Mouse (Mus musculus) myocyte (in vitro differentiated cells): Measurements from ENCODE around the gene Fam172a. TPM values are rescaled to one million over a fixed set of nuclear protein-coding genes. Genes with fewer than 3 reads are reported as not detected.

Source experiments
- H3K27me3 ChIP-seq: one replicate; pipeline ENCODE4 v1.6.1; 2011; ENCODE audit not compliant: control insufficient read depth, insufficient read depth, insufficient read length
- H3K36me3 ChIP-seq: one replicate; pipeline ENCODE4 v1.6.1; 2011; ENCODE audit not compliant: control insufficient read depth, insufficient read depth
- H3K4me2 ChIP-seq: one replicate; pipeline ENCODE4 v1.6.1; 2011; ENCODE audit warnings: low read depth, control low read depth
- H3K4me3 ChIP-seq: one replicate; pipeline ENCODE4 v1.5.1; 2011; ENCODE audit warnings: mild to moderate bottlenecking, control low read depth, moderate library complexity
- H3K79me2 ChIP-seq: one replicate; pipeline ENCODE4 v1.6.1; 2011; ENCODE audit not compliant: control insufficient read depth, insufficient read depth
- H3ac ChIP-seq: one replicate; pipeline ENCODE4 v1.6.1; 2011; ENCODE audit not compliant: control insufficient read depth, insufficient read length
- CEBPB ChIP-seq: IDR thresholded peaks from 2 replicates; pipeline ENCODE4 v1.6.1; 2011; ENCODE audit warnings: mild to moderate bottlenecking, moderate library complexity; ENCODE audit not compliant: poor library complexity, insufficient read depth, severe bottlenecking
- E2F4 ChIP-seq: IDR thresholded peaks from one replicate; pipeline ENCODE4 v1.6.1; 2011; ENCODE audit warnings: mild to moderate bottlenecking, control low read depth, moderate library complexity; ENCODE audit not compliant: insufficient read depth
- MAX ChIP-seq: IDR thresholded peaks from one replicate; pipeline ENCODE4 v1.6.1; 2011; ENCODE audit warnings: low read depth, mild to moderate bottlenecking, control low read depth
- MYOD1 ChIP-seq, 3 experiments: IDR thresholded peaks; one replicate each; pipeline ENCODE4 v1.6.1; 2011; ENCODE audit warnings: control low read depth in 2 of 3, low read depth in 2 of 3, mild to moderate bottlenecking in 2 of 3, moderate library complexity in 1 of 3; ENCODE audit not compliant: insufficient read length in 2 of 3, control insufficient read depth in 1 of 3
- MYOG ChIP-seq, 3 experiments: IDR thresholded peaks; one replicate each; pipeline ENCODE4 v1.6.1; 2011; ENCODE audit warnings: control low read depth in 2 of 3, low read depth in 2 of 3, mild to moderate bottlenecking in 2 of 3; ENCODE audit not compliant: insufficient read length in 2 of 3, control insufficient read depth in 1 of 3, insufficient read depth in 1 of 3
- POLR2A ChIP-seq: IDR thresholded peaks from one replicate; pipeline ENCODE4 v1.6.1; 2011; ENCODE audit warnings: low read depth, mild to moderate bottlenecking, control low read depth, moderate library complexity; ENCODE audit not compliant: insufficient read length
- POLR2AphosphoS2 ChIP-seq: IDR thresholded peaks from one replicate; pipeline ENCODE4 v1.6.1; 2011; ENCODE audit warnings: low read depth, control low read depth; ENCODE audit not compliant: insufficient read length
- REST ChIP-seq: IDR thresholded peaks from one replicate; pipeline ENCODE4 v1.6.1; 2011; ENCODE audit warnings: mild to moderate bottlenecking, control low read depth, moderate library complexity; ENCODE audit not compliant: insufficient read depth, insufficient read length
- SRF ChIP-seq: IDR thresholded peaks from one replicate; pipeline ENCODE4 v1.6.1; 2011; ENCODE audit warnings: low read depth; ENCODE audit not compliant: control insufficient read depth, insufficient read length
- TCF12 ChIP-seq: IDR thresholded peaks from one replicate; pipeline ENCODE4 v1.6.1; 2011; ENCODE audit warnings: mild to moderate bottlenecking, control low read depth; ENCODE audit not compliant: poor library complexity, insufficient read depth, severe bottlenecking
- TCF3 ChIP-seq: IDR thresholded peaks from one replicate; pipeline ENCODE4 v1.6.1; 2011; ENCODE audit warnings: low read depth, control low read depth; ENCODE audit not compliant: insufficient read length
- USF1 ChIP-seq: IDR thresholded peaks from one replicate; pipeline ENCODE4 v1.6.1; 2011; ENCODE audit warnings: low read depth, mild to moderate bottlenecking, control low read depth, moderate library complexity
- polyA plus RNA-seq: library from polyadenylated mRNA; unstranded; fragments of >200 nt; fragmentation: generic; extraction: Trizol; gene quantifications from one replicate; pipeline ENCODE4 v1.2.1, GENCODE M21; 2012; ENCODE audit warnings: missing spikeins

Gene Fam172a
- polyA plus RNA-seq, 1 experiment = 6.5 TPM

DNA sequence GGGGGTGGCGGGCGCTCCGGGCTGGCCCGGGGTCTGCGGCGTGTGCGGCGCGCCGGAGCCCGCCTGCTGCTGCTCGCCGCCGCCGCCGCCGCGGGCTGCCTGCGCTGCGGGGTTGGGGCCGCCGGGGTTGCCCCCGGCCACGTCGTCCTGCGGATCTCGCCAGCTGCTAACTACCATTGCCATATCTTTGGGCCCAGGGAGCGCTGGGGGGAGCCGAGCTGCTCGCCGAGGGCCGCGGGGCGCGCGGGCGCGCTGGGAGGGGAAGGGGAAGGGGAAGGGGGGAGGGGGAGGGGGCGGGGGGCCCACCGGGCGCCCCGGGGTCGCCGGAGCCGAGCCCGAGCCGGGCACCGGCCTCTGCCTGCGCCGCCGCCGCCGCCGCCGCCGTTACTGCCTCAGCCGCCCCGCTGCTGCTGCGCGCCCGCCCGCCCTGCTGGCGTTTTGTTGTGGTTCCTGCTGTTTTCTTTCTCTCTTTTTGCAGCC, 496.6 kb downstream of the Fam172a start:
- no peaks in the 10 kb centered on the region for H3K27me3 ChIP-seq
- TF ChIP-seq TCF3 = no peak
- TF ChIP-seq REST = no peak
- TF ChIP-seq POLR2AphosphoS2 = no peak
- TF ChIP-seq E2F4 = no peak
- TF ChIP-seq SRF = no peak
- no peak for TF ChIP-seq USF1
- no peak for TF ChIP-seq CEBPB
- TF ChIP-seq MAX = no peak
- no peak for TF ChIP-seq MYOG (IDR thresholded peaks at IDR 0.05; ENCODE audit: control insufficient read depth in 1 of 3, insufficient read depth in 1 of 3, insufficient read length in 2 of 3, low read depth in 2 of 3)
- no peak for TF ChIP-seq MYOD1 (IDR thresholded peaks at IDR 0.05; ENCODE audit: control insufficient read depth in 1 of 3, insufficient read length in 2 of 3, low read depth in 2 of 3)
- no peak for TF ChIP-seq POLR2A
- TF ChIP-seq TCF12 = no peak
- peak overlapping the region; percentile 98 for H3ac ChIP-seq

DNA sequence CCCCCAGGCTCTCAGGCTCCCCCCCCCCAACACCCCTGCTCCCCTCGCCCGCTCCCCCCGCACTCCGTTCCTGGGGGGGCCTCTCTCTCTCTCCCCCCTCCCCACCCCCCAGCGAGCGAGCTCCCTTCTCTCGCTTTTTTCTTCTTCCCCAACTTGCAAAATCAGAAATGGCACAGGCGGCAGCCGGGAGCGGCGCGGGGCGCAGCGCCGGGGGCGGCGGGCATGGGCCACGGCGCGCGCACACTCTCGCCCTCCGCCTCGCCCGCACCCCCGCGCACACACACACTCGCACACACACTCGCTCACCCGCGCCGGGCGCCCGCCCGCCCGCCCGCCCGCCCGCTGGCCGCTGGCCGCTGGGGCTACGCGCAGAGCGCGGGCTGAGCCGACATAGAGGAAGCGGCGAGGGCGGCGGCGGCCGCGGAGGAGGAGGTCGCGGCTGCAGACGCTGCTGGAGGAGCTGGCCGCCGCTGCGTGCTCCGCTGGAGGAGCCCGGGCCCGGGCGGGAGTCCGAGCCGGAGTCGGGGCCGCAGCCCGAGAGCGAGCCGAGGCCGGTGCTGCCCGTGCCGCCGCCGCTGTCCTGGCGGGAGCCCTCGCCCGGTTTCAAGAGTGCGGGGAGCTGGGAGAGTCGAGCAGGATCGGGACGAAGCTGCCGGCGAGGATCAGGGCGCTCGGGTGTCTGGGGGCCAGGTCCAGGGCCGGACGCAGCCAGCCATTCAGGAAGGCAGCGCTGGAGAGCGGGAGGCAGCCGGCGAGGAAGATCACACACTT, 497.2 kb downstream of the Fam172a start:
- TF ChIP-seq MAX = no peak
- no peak for TF ChIP-seq CEBPB
- peak in 1 of 3 experiments; percentile 21 for TF ChIP-seq MYOG (IDR thresholded peaks at IDR 0.05; ENCODE audit: control insufficient read depth in 1 of 3, insufficient read depth in 1 of 3, insufficient read length in 2 of 3, low read depth in 2 of 3)
- TF ChIP-seq TCF12 = no peak
- no peak for TF ChIP-seq TCF3
- TF ChIP-seq E2F4 = no peak
- TF ChIP-seq REST = no peak
- TF ChIP-seq MYOD1 (IDR thresholded peaks at IDR 0.05; ENCODE audit: control insufficient read depth in 1 of 3, insufficient read length in 2 of 3, low read depth in 2 of 3) = no peak
- TF ChIP-seq POLR2A = peak; percentile 39
- Histone ChIP-seq H3K27me3 (no peaks in the 10 kb centered on the region), H3K4me2 (peak overlapping the region; percentile 100), H3K79me2 (peaks cover 15% of the 10 kb centered on the region), H3K4me3 (peak overlapping the region; percentile 78), H3ac (peak overlapping the region; percentile 98), H3K36me3 (no peaks in the 10 kb centered on the region)

More for the DNA sequence above, 496.6 kb downstream of the Fam172a start:
- Histone ChIP-seq H3K4me3 (peak overlapping the region; percentile 78), H3K36me3 (no peaks in the 10 kb centered on the region), H3K79me2 (peaks cover 15% of the 10 kb centered on the region), H3K4me2 (peak overlapping the region; percentile 67)

DNA sequence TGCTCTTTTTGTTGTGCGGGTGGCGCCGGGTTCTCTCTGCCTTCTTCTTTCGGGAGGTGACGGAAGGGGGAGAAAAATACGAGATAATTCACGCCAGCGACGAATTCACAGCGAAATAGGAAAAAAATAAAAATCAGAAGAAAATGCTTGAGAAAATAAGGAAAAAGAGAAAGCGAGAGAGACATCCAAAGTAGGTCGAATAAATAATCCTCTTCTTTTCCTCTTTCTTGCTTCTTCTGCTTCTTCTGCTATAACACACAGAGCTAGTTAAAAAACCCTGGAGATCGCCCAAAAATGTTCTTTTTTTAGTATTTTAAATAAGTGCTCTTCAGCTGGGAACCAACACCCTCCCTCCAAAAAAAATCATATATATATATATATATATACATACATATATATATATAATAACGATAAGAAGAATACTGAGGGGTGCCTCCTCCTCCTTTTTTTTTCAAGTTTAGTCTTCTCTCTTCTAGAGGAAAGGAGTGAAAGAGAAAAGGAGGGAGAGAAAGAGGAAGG, 497.9 kb downstream of the Fam172a start, which contains the start of gene Nr2f1:
Gene Nr2f1, minus strand, starts transcription at position 116 of the 519 bp plus-strand sequence.
- no peaks in the 10 kb centered on the region for H3K27me3 ChIP-seq
- peak within 1 kb of the TSS; percentile 100 for H3K4me2 ChIP-seq
- no peaks in the 10 kb centered on the region for H3K36me3 ChIP-seq
- peak within 1 kb of the TSS; percentile 78 for H3K4me3 ChIP-seq
- TF ChIP-seq MAX (no peak), SRF (no peak), POLR2AphosphoS2 (no peak), E2F4 (no peak), TCF3 (no peak), CEBPB (no peak), REST (no peak)
- H3ac ChIP-seq = peak within 1 kb of the TSS; percentile 98
- peaks cover 15% of the 10 kb centered on the region for H3K79me2 ChIP-seq

GRCm38 (mm10) chr13:78200407-78200806, 498.6 kb downstream of the Fam172a start:
- TF ChIP-seq REST (no peak), MYOD1 (IDR thresholded peaks at IDR 0.05; ENCODE audit: control insufficient read depth in 1 of 3, insufficient read length in 2 of 3, low read depth in 2 of 3) (no peak), USF1 (no peak), E2F4 (no peak), SRF (peak; percentile 65)
- H3ac ChIP-seq = no peak overlapping the region

More at GRCm38 (mm10) chr13:78200407-78200806, 498.6 kb downstream of the Fam172a start:
- no peaks in the 10 kb centered on the region for H3K27me3 ChIP-seq
- no peaks in the 10 kb centered on the region for H3K36me3 ChIP-seq
- peak overlapping the region; percentile 100 for H3K4me2 ChIP-seq
- peak overlapping the region; percentile 78 for H3K4me3 ChIP-seq
- H3K79me2 ChIP-seq = peaks cover 19% of the 10 kb centered on the region
